Mouse (Mus musculus) heart, embryonic 10.5 days (tissue): ENCODE results near the gene Syt7. TPM values are rescaled to one million over a fixed set of nuclear protein-coding genes. Genes with fewer than 3 reads are reported as not detected.

Source experiments
- DNase-seq: peaks from one replicate; pipeline ENCODE4 v3.0.0-alpha.2; 2017; ENCODE audit warnings: low spot score
- H3K27ac ChIP-seq: fragments of 300-500 bp; sonication (generic); 2 replicates; pipeline ENCODE4 v1.5.1; 2016; ENCODE audit warnings: mild to moderate bottlenecking
- H3K27me3 ChIP-seq: fragments of 300-500 bp; sonication (generic); 2 replicates; pipeline ENCODE4 v1.6.1; 2016; ENCODE audit warnings: mild to moderate bottlenecking; ENCODE audit not compliant: poor library complexity, insufficient read depth, severe bottlenecking
- H3K36me3 ChIP-seq: fragments of 300-500 bp; sonication (generic); 2 replicates; pipeline ENCODE4 v1.6.1; 2016; ENCODE audit warnings: mild to moderate bottlenecking, moderate library complexity
- H3K4me1 ChIP-seq: fragments of 300-500 bp; sonication (generic); 2 replicates; pipeline ENCODE4 v1.6.1; 2016; ENCODE audit warnings: mild to moderate bottlenecking
- H3K4me3 ChIP-seq: fragments of 300-500 bp; sonication (generic); 2 replicates; pipeline ENCODE4 v1.5.1; 2016; ENCODE audit warnings: mild to moderate bottlenecking, moderate library complexity
- H3K9me3 ChIP-seq: fragments of 300-500 bp; sonication (generic); 2 replicates; pipeline ENCODE4 v1.6.1; 2016; ENCODE audit warnings: mild to moderate bottlenecking, moderate library complexity
- WGBS: fragments of 180-500 bp; shearing (Covaris S2); methylation state at CpG from one replicate; pipeline ENCODE4 v1.1.7; 2016; 5-methylcytosine and 5-hydroxymethylcytosine counted together
- polyA plus RNA-seq: library from polyadenylated mRNA; unstranded; fragments of >200 nt; fragmentation: Nextera tagmentation; extraction: Ambion mirVana; gene quantifications from 2 replicates; pipeline ENCODE4 v1.2.1, GENCODE M21; 2016

The Syt7 gene
- polyA plus RNA-seq, 1 experiment from 2014 or later, result 0.35 TPM

- DNase-seq, result no peak
- H3K27me3 ChIP-seq, result peaks cover 11% of the 10 kb centered on the region; the same call in 1 of the 2 replicates
- WGBS, result 42% methylated on average over 8 of the region's 8 CpGs
- no peaks in the 10 kb centered on the region for H3K9me3 ChIP-seq
- H3K27ac ChIP-seq, result no peak overlapping the region
- no peak overlapping the region for H3K4me3 ChIP-seq
- peaks cover 32% of the 10 kb centered on the region for H3K36me3 ChIP-seq
- H3K4me1 ChIP-seq, result peaks cover 6% of the 10 kb centered on the region; the same call in 1 of the 2 replicates
Observed at GRCm38 (mm10) chr19:10497512-10498160, 108.7 kb downstream of the Syt7 start.

GRCm38 (mm10) chr19:10500581-10500980 is 111.7 kb downstream of the Syt7 start:
- 79% methylated on average over 8 of the region's 8 CpGs for WGBS
- Histone ChIP-seq H3K9me3 (no peaks in the 10 kb centered on the region), H3K4me3 (no peak overlapping the region), H3K4me1 (no peaks in the 10 kb centered on the region), H3K27me3 (peaks cover 2% of the 10 kb centered on the region; the same call in 1 of the 2 replicates), H3K27ac (no peak overlapping the region), H3K36me3 (peaks cover 47% of the 10 kb centered on the region)
- DNase-seq, result no peak

GRCm38 (mm10) chr19:10502571-10502970 is 113.7 kb downstream of the Syt7 start:
- H3K27ac ChIP-seq, result no peak overlapping the region
- WGBS, result 10% methylated on average over 4 of the region's 4 CpGs
- H3K4me1 ChIP-seq, result no peaks in the 10 kb centered on the region
- no peaks in the 10 kb centered on the region for H3K9me3 ChIP-seq
- H3K27me3 ChIP-seq, result no peaks in the 10 kb centered on the region
- no peak for DNase-seq
- peaks cover 61% of the 10 kb centered on the region for H3K36me3 ChIP-seq
- H3K4me3 ChIP-seq, result no peak overlapping the region

Other genes starting within 250 kb of the Syt7 start
- gene Fads1, start 206.2 kb upstream of the Syt7 start, polyA plus RNA-seq, result 76.6 and 89.6 TPM in 2 replicates
- gene Tmem258, start 185.1 kb upstream of the Syt7 start, polyA plus RNA-seq, result 384 and 400 TPM in 2 replicates
- gene Fen1, start 184.9 kb upstream of the Syt7 start, polyA plus RNA-seq, result 96.5 and 128 TPM in 2 replicates
- gene Myrf, start 148.3 kb upstream of the Syt7 start, polyA plus RNA-seq, result 17.4 and 30.6 TPM in 2 replicates
- gene Dagla, start 84.2 kb upstream of the Syt7 start, polyA plus RNA-seq, result 1.2 TPM in 2 replicates
- 0.06 and 0.18 TPM in 2 replicates for gene Lrrc10b, start 68.4 kb downstream of the Syt7 start, polyA plus RNA-seq
- not detected in 2 replicates for gene Ppp1r32, start 93.8 kb downstream of the Syt7 start, polyA plus RNA-seq
- 38.4 and 40.5 TPM in 2 replicates for gene Cpsf7, start 136.2 kb downstream of the Syt7 start, polyA plus RNA-seq
- 58.6 and 64.6 TPM in 2 replicates for gene Sdhaf2, start 137.1 kb downstream of the Syt7 start, polyA plus RNA-seq
- 22.7 and 29.8 TPM in 2 replicates for gene Tmem216, start 167.1 kb downstream of the Syt7 start, polyA plus RNA-seq
- gene Cyb561a3, start 188.1 kb downstream of the Syt7 start, polyA plus RNA-seq, result 13.0 and 13.7 TPM in 2 replicates
- gene Tmem138, start 188.3 kb downstream of the Syt7 start, polyA plus RNA-seq, result 28.1 and 39.9 TPM in 2 replicates
- 410 and 426 TPM in 2 replicates for gene Ddb1, start 216.2 kb downstream of the Syt7 start, polyA plus RNA-seq
- gene Tkfc, start 216.6 kb downstream of the Syt7 start, polyA plus RNA-seq, result 15.2 and 17.3 TPM in 2 replicates
- 0.81 and 3.0 TPM in 2 replicates for gene Vwce, start 245.1 kb downstream of the Syt7 start, polyA plus RNA-seq